Mouse (Mus musculus) lung, embryonic 16.5 days (tissue): Measurements from ENCODE around the gene Fmnl1. TPM values are rescaled to one million over a fixed set of nuclear protein-coding genes. Genes with fewer than 3 reads are reported as not detected.

Source experiments
- ATAC-seq: fragments of 200-750 bp; cut with Nextera tagmentation; 2 replicates; pipeline ENCODE4 v1.8.0; 2017; ENCODE audit warnings: low read depth, mild to moderate bottlenecking, moderate library complexity
- H3K27ac ChIP-seq: fragments of 300-500 bp; sonication (generic); 2 replicates; pipeline ENCODE4 v1.5.1; 2014; ENCODE audit warnings: mild to moderate bottlenecking, control low read depth, low read length
- H3K27me3 ChIP-seq: fragments of 300-500 bp; sonication (generic); 2 replicates; pipeline ENCODE4 v1.6.1; 2014; ENCODE audit warnings: low read depth, low read length, mixed read lengths; ENCODE audit not compliant: control insufficient read depth, insufficient read depth
- H3K36me3 ChIP-seq: fragments of 300-500 bp; sonication (generic); 2 replicates; pipeline ENCODE4 v1.6.1; 2014; ENCODE audit warnings: low read length; ENCODE audit not compliant: control insufficient read depth, insufficient read depth
- H3K4me1 ChIP-seq: fragments of 300-500 bp; sonication (generic); replicated peaks from 2 replicates; pipeline ENCODE4 v1.6.1; 2014; ENCODE audit warnings: low read length, mixed read lengths; ENCODE audit not compliant: control insufficient read depth, insufficient read depth
- H3K4me2 ChIP-seq: fragments of 300-500 bp; sonication (generic); 2 replicates; pipeline ENCODE4 v1.6.1; 2014; ENCODE audit warnings: low read depth, low read length, control low read depth
- H3K4me3 ChIP-seq: fragments of 300-500 bp; sonication (generic); 2 replicates; pipeline ENCODE4 v1.5.1; 2014; ENCODE audit warnings: mild to moderate bottlenecking, low read length, control low read depth
- H3K9ac ChIP-seq: fragments of 300-500 bp; sonication (generic); 2 replicates; pipeline ENCODE4 v1.6.1; 2014; ENCODE audit warnings: low read length, control low read depth
- H3K9me3 ChIP-seq: fragments of 300-500 bp; sonication (generic); 2 replicates; pipeline ENCODE4 v1.6.1; 2016; ENCODE audit warnings: low read length; ENCODE audit not compliant: control insufficient read depth
- WGBS: fragments of 180-500 bp; shearing (Covaris S2); extraction: QIAGEN DNeasy Blood & Tissue Kit; methylation state at CpG from one replicate; pipeline ENCODE4 v1.1.7; 2014; 5-methylcytosine and 5-hydroxymethylcytosine counted together
- polyA plus RNA-seq: library from polyadenylated mRNA; unstranded; fragments of >200 nt; fragmentation: Nextera tagmentation; extraction: Ambion mirVana; gene quantifications from 2 replicates; pipeline ENCODE4 v1.2.1, GENCODE M21; 2015

Fmnl1 gene
- polyA plus RNA-seq, 1 experiment from 2014 or later: 2.9 TPM

DNA sequence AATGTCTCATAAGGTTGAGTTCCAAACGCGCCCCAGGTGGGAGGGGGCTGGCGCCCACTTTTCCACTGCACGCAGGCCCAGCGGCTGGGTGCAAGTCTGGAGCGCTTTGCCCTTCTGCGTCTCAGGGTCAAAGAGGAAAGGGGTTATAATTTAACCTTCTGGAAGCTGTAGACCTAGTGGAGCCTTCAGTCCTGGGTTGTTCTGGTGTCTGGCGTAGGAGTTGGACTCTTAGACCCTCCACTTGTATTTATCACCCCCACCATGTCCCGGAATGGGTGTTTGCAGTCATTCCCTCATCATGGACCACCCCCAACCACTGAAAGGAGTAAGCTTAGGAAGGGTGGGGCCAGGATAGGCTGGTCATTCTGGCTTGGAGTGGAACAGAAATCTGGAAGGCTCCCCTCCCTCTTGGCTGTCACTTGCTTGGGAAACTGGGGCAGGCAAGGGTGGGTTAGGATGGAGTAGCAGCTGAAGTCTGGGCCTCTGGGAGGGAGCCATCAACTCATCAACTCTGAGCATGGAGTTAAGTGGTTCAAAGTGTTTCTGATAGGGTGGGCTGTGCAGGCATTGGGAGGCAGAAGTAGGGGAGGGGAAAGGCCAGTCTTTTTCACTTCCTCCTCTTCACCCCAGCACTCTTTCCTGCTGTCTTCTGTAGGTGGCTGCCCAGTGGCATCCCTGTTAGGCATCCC lies 940 bp downstream of the Fmnl1 start:
- 40% methylated on average over 9 of the region's 9 CpGs for WGBS
- H3K4me3 ChIP-seq: peak overlapping the region; percentile 61
- H3K9ac ChIP-seq: no peak overlapping the region
- H3K36me3 ChIP-seq: no peaks in the 10 kb centered on the region
- H3K4me2 ChIP-seq: no peak overlapping the region
- no peaks in the 10 kb centered on the region for H3K9me3 ChIP-seq
- peaks cover 7% of the 10 kb centered on the region for H3K4me1 ChIP-seq
- peaks cover 25% of the 10 kb centered on the region for H3K27me3 ChIP-seq
- no peak overlapping the region for H3K27ac ChIP-seq
- no peak for ATAC-seq

DNA sequence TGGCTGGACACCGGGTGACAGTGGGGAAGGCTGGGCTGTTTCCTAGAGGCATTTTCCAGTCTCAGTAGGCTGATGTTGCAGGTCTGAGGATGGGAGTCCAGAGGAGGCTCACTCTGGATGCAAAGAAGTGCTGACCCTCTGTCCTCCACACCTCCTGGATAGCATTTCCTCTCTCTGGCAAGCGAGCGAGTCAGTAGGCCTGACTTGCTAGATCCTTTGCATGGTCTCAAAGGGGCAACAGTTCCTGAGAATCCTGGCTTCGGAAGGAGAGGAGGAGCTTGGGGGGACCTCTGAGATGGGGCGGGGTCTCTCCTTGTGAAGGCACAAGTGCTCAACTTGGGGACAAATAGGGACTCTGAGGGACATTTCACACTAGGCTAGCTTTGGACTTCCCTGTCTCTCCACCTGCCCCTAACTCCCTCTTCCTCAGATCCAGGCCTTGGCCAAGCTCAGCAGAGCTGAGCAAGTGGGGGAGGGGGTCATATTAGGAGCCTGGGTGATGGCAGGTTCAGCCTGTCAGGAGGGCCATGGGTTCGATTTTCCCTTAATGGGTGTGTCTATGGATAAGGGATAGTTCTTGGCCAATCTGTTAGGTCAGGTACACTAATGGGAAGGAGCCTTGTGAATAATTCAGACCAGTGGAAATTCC lies 1.6 kb downstream of the Fmnl1 start:
- peaks cover 7% of the 10 kb centered on the region for H3K4me1 ChIP-seq

DNA sequence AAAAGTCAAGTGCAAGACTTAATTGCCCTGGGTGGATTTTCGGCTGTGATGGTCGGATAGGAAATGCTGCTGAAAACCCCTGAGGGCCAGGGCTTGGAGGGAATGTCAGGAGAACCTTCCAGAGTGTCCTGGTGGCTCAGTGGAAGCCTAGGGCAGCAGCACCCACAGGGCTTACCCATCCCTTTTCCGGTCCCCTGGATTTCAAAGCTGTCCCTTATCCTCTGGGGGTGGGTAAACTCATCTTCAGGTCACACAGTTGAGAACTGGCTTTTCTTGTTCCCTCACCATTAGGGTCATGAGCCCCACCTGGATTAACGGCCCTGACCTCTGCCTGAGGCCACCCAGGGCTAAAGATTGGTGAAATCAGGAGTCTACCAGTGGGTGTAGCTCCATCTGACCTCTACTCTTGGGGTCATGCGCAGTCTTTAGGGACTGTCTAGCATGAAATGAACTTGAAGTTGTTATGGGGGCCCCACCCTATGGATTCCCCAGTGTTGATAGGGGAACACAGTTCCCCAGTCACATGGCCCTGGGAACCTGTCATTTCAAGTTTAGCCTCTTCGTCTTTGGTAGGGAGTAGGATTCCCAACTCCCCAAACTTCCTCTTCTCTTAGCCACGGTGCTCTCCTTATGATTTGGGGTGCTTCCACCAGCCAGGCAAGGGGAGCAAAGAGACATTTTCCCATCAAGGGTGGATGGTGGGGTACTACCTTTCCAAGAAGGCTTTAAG lies 2.3 kb downstream of the Fmnl1 start:
- Histone ChIP-seq H3K9me3 (no peaks in the 10 kb centered on the region), H3K4me3 (no peak overlapping the region), H3K9ac (no peak overlapping the region), H3K36me3 (no peaks in the 10 kb centered on the region), H3K4me2 (no peak overlapping the region), H3K27me3 (peaks cover 25% of the 10 kb centered on the region), H3K27ac (no peak overlapping the region), H3K4me1 (peaks cover 7% of the 10 kb centered on the region)
- 84% methylated on average over 7 of the region's 7 CpGs for WGBS
- ATAC-seq: no peak

More for the DNA sequence above, 1.6 kb downstream of the Fmnl1 start:
- no peak overlapping the region for H3K9ac ChIP-seq
- H3K9me3 ChIP-seq: no peaks in the 10 kb centered on the region
- no peak overlapping the region for H3K4me3 ChIP-seq
- no peak overlapping the region for H3K4me2 ChIP-seq
- no peak for ATAC-seq
- WGBS: 64% methylated on average over 6 of the region's 6 CpGs
- no peak overlapping the region for H3K27ac ChIP-seq
- peaks cover 25% of the 10 kb centered on the region for H3K27me3 ChIP-seq
- H3K36me3 ChIP-seq: no peaks in the 10 kb centered on the region

- Histone ChIP-seq H3K4me2 (no peak overlapping the region), H3K27ac (no peak overlapping the region), H3K4me1 (peaks cover 7% of the 10 kb centered on the region), H3K9ac (no peak overlapping the region), H3K4me3 (no peak overlapping the region), H3K36me3 (no peaks in the 10 kb centered on the region), H3K9me3 (no peaks in the 10 kb centered on the region), H3K27me3 (peaks cover 25% of the 10 kb centered on the region)
- no peak for ATAC-seq
- WGBS: 87% methylated on average over 11 of the region's 11 CpGs
These were observed 3.0 kb downstream of the Fmnl1 start for GRCm38 (mm10) chr11:103173771-103174344.

GRCm38 (mm10) chr11:103174411-103174832 lies 3.5 kb downstream of the Fmnl1 start:
- no peak for ATAC-seq
- 77% methylated on average over 5 of the region's 5 CpGs for WGBS
- Histone ChIP-seq H3K36me3 (no peaks in the 10 kb centered on the region), H3K4me3 (no peak overlapping the region), H3K9me3 (no peaks in the 10 kb centered on the region), H3K4me1 (peaks cover 7% of the 10 kb centered on the region), H3K4me2 (no peak overlapping the region), H3K9ac (no peak overlapping the region), H3K27me3 (peaks cover 25% of the 10 kb centered on the region), H3K27ac (no peak overlapping the region)

DNA sequence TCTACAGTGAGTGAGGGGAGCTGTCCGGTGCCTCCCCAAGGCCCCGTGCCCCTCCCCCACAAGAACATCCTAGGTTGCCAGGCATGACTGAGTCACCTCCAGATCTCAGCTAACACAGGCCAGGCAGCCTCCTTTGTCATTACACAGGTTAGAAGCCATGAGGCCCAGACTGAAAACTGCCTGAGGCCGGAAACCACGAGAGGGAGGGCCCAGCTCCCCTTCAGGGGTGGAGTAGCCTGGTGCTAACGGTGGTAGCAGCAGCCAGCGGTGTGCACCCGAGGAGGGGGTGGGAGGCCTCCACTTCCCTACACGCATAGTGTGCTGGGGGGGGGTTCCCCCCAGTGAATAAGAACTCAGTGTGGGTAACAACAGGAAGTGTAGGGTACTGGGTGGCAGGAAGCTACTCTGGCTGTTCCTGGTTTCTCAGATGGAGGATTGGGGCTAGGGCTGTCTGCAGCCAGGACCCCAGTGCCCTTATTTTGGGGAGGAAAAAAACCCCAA lies 4.0 kb downstream of the Fmnl1 start:
- Histone ChIP-seq H3K27ac (no peak overlapping the region), H3K9me3 (no peaks in the 10 kb centered on the region), H3K9ac (no peak overlapping the region), H3K4me1 (peaks cover 7% of the 10 kb centered on the region), H3K4me2 (no peak overlapping the region), H3K27me3 (peaks cover 22% of the 10 kb centered on the region), H3K36me3 (no peaks in the 10 kb centered on the region), H3K4me3 (no peak overlapping the region)
- ATAC-seq: peak; percentile 39; the same call in 1 of the 2 replicates
- WGBS: 41% methylated on average over 8 of the region's 8 CpGs

DNA sequence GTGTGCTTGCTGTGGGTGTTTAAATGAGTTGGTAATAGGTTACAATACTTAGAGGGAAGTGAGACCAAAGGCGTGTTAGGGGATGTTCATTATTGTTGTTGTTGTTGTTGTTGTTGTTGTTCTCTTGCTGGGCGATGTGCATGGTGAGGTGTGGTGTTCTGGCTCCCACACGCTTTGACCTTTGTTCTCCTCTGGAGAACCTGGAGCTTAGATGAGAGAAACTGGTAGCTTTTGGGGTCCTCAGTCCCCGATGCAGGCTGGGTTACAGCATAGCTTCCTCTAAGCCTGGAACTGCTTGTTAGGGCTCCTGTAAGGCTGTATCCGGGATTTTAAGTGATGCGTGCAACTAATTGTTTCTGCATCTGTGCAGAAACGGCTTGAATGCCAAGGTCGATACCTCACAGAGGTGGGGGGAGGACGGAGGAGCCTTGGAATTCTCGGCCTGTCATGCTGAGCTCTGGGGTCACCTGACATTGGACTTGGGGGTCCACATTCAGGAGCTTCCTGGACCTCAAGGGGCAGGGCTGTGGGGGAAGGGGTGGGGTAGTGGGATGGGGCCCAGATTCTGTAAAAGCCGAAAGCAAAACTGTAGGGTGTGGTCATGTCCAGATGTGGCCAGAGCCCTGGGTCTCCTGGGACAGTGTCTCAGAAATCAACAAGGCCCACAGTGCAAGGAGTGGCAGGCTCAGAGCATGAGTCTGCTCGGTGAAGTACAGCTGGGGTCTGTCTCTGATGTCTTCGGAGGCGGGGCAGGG lies 5.0 kb downstream of the Fmnl1 start:
- Histone ChIP-seq H3K4me1 (peaks cover 3% of the 10 kb centered on the region), H3K27me3 (peaks cover 13% of the 10 kb centered on the region), H3K27ac (no peak overlapping the region), H3K9ac (no peak overlapping the region), H3K4me3 (no peak overlapping the region), H3K9me3 (no peaks in the 10 kb centered on the region), H3K4me2 (no peak overlapping the region), H3K36me3 (no peaks in the 10 kb centered on the region)
- 65% methylated on average over 14 of the region's 14 CpGs for WGBS
- ATAC-seq: no peak

- Histone ChIP-seq H3K27ac (no peak overlapping the region), H3K4me2 (no peak overlapping the region), H3K9me3 (no peaks in the 10 kb centered on the region), H3K9ac (no peak overlapping the region), H3K4me3 (no peak overlapping the region), H3K27me3 (peaks cover 8% of the 10 kb centered on the region), H3K4me1 (no peaks in the 10 kb centered on the region), H3K36me3 (no peaks in the 10 kb centered on the region)
- no peak for ATAC-seq
- WGBS: 85% methylated on average over 1 of the region's 1 CpGs
These were observed 5.6 kb downstream of the Fmnl1 start for GRCm38 (mm10) chr11:103176510-103176909.
